Mouse (Mus musculus) cerebellum, adult 8-10 months (tissue): ENCODE measurements at regions not wholly inside any gene's neighbourhood (a gene's known extent, or its start where the extent isn't known, plus 50 kb on each side); places are given as distances from the start of the nearest gene placed in this dataset.

Experiments
- DNase-seq: peaks from one replicate; pipeline ENCODE4 v3.0.0; 2022

GRCm38 (mm10) chr13:39702621-39703020, 658.6 kb downstream of the Ofcc1 start:
- no peak for DNase-seq

- no peak for DNase-seq
These were observed 669.8 kb downstream of the Ofcc1 start for GRCm38 (mm10) chr13:39691291-39692024.

GRCm38 (mm10) chr13:39664548-39664947, 696.7 kb downstream of the Ofcc1 start:
- no peak for DNase-seq

- DNase-seq = no peak
These were observed 688.8 kb upstream of the Slc35b3 start for GRCm38 (mm10) chr13:39649457-39649856.

DNA sequence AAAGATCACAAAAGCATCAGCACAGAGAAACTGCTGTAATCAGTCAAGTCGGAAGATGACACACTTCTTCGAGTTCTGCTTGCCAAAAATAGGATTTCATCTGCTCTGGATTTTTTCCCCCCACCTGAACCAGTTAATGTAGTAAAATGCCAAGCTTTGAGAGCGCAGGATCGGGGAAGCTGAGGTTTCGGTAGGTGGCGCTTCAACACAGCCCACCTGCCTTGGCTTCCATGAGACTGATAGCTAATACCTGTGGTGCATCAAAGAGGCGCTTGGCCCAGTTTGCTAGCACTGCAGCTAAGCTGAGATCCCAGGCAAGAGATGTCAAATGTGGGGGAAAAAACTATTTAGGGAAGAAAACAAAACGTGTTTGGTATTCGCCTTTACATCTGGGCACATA, 686.7 kb upstream of the Slc35b3 start:
- DNase-seq = peak; percentile 59

DNA sequence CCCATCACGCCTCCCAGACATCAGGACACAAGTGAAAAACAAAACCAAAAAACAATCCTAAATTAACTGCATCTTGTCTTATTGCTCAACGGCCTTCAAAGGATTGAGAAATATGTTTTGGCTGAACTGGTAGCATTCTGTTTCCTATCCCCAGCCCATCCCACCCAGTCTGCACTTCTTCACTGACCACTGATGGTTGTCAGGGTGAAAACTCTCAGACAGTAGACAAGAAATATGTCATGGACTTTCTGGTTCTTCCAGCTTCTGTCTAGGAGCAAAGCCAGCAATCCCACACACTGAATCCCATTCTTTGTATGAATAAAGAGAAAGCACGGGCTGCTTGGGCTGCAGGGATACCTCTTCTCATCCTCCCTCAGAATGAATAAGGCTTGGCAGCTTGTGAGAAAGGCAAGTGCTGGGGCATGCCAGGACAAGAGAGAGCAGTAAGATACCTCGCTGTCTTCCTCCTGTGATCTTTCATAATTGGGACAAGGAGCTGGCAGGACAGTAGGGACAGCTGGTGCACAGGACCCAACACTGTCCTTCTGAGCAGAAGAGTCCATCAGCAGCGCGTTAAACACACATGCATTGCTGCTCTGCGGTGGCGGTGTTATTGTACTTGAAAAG, 670.9 kb upstream of the Slc35b3 start:
- DNase-seq = peak; percentile 8
